Mouse (Mus musculus) thymus, adult 2 months (tissue): ENCODE measurements around the gene Fgfr2.

ENCODE experiments used
- CTCF ChIP-seq: fragments of 200-500 bp; IDR thresholded peaks from 2 replicates; pipeline ENCODE4 v1.5.1; 2012; ENCODE audit warnings: mild to moderate bottlenecking, control low read depth, low read length, moderate library complexity, borderline replicate concordance; ENCODE audit not compliant: control insufficient read depth, poor library complexity, insufficient read depth; ENCODE audit errors: extremely low read depth
- POLR2A ChIP-seq: fragments of 200-500 bp; IDR thresholded peaks from 2 replicates; pipeline ENCODE4 v1.6.1; 2012; ENCODE audit warnings: mild to moderate bottlenecking, low read length, control low read depth, moderate library complexity; ENCODE audit not compliant: control insufficient read depth, poor library complexity, insufficient read depth; ENCODE audit errors: extremely low read depth

- TF ChIP-seq CTCF = no peak
- no peak for TF ChIP-seq POLR2A
These were observed 388.9 kb downstream of the Fgfr2 start for GRCm38 (mm10) chr7:132734222-132734621.
